Mouse (Mus musculus) liver, adult 2 months (tissue): ENCODE data around the gene Rgs7. TPM values are rescaled to one million over a fixed set of nuclear protein-coding genes. Genes with fewer than 3 reads are reported as not detected.

Experiments used
- DNase-seq: peaks from one replicate; pipeline ENCODE4 v3.0.0-alpha.2; 2011; ENCODE audit warnings: low read depth, low spot score; ENCODE audit errors: extremely low read depth
- H3K27ac ChIP-seq: fragments of 200-500 bp; replicated peaks from 2 replicates; pipeline ENCODE4 v1.5.1; 2012; ENCODE audit warnings: low read depth, mild to moderate bottlenecking, control low read depth, inconsistent platforms, low read length; ENCODE audit not compliant: insufficient read depth
- H3K27me3 ChIP-seq: fragments of 200-500 bp; 2 replicates; pipeline ENCODE4 v1.6.1; 2012; ENCODE audit warnings: mild to moderate bottlenecking, moderate library complexity, low read length, inconsistent platforms; ENCODE audit not compliant: control insufficient read depth, insufficient read depth
- H3K36me3 ChIP-seq: fragments of 200-500 bp; 2 replicates; pipeline ENCODE4 v1.6.1; 2012; ENCODE audit warnings: low read length, inconsistent platforms; ENCODE audit not compliant: control insufficient read depth, insufficient read depth
- H3K4me1 ChIP-seq: fragments of 200-500 bp; 2 replicates; pipeline ENCODE4 v1.6.1; 2011; ENCODE audit warnings: low read length; ENCODE audit not compliant: control insufficient read depth, insufficient read depth
- H3K4me3 ChIP-seq: fragments of 200-500 bp; 2 replicates; pipeline ENCODE4 v1.5.1; 2011; ENCODE audit warnings: low read depth, mild to moderate bottlenecking, control low read depth, low read length, moderate library complexity; ENCODE audit not compliant: insufficient read depth
- H3K79me2 ChIP-seq: fragments of 200-500 bp; 2 replicates; pipeline ENCODE4 v1.6.1; 2012; ENCODE audit warnings: inconsistent platforms, mild to moderate bottlenecking, low read length, moderate library complexity; ENCODE audit not compliant: control insufficient read depth, insufficient read depth
- H3K9ac ChIP-seq: fragments of 200-500 bp; 2 replicates; pipeline ENCODE4 v1.6.1; 2012; ENCODE audit warnings: low read depth, mild to moderate bottlenecking, control low read depth, inconsistent platforms, low read length
- CTCF ChIP-seq: fragments of 200-500 bp; IDR thresholded peaks from 2 replicates; pipeline ENCODE4 v1.5.1; 2011; ENCODE audit warnings: low read depth, low read length, control low read depth
- POLR2A ChIP-seq: fragments of 200-500 bp; IDR thresholded peaks from 2 replicates; pipeline ENCODE4 v1.6.1; 2011; ENCODE audit warnings: low read length, control low read depth; ENCODE audit not compliant: insufficient read depth; ENCODE audit errors: extremely low read depth
- WGBS: fragments of 180-500 bp; shearing (Covaris S2); methylation state at CpG from one replicate; pipeline ENCODE4 v1.1.7; 2018; 5-methylcytosine and 5-hydroxymethylcytosine counted together
- polyA plus RNA-seq: library from polyadenylated mRNA; depleted of rRNA; stranded (reverse); fragments of >200 nt; gene quantifications from 2 replicates; pipeline ENCODE4 v1.2.3, GENCODE M21; 2012
- total RNA-seq: library from RNA; depleted of rRNA; stranded (reverse); fragments of >200 nt; gene quantifications from 2 replicates; pipeline ENCODE4 v1.2.3, GENCODE M21; 2014

Gene Rgs7
- total and polyA plus RNA-seq, 2 experiments: 0.09 to 0.11 TPM

GRCm38 (mm10) chr1:175317264-175317663 lies 175.0 kb downstream of the Rgs7 start:
- 23% methylated on average over 1 of the region's 1 CpGs for WGBS
- Histone ChIP-seq H3K4me3 (no peak overlapping the region), H3K27ac (no peak overlapping the region), H3K36me3 (no peaks in the 10 kb centered on the region), H3K79me2 (no peaks in the 10 kb centered on the region), H3K4me1 (no peaks in the 10 kb centered on the region), H3K9ac (no peak overlapping the region), H3K27me3 (no peaks in the 10 kb centered on the region)
- no peak for DNase-seq
- TF ChIP-seq POLR2A: no peak
- TF ChIP-seq CTCF: no peak

DNA sequence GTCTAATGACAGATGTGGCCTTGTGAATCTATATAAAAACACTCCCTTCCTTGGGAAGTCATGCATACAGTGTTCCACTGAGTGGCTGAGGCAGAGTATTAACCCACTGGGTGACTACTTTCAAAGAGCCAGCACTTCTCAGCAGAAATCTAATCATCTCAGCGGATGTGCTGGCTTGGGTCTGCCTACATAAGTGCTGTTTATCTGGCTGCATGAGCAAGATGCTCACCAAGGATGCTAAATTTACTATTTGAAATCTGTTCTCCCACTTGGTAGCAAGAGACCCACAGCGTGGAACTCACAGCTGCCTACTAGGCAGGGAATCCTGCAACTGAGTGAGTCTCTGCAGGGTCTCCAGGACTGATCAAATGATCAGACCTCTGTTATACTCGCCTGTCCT lies 184.7 kb downstream of the Rgs7 start:
- H3K4me3 ChIP-seq: no peak overlapping the region
- 73% methylated on average over 3 of the region's 3 CpGs for whole genome bisulfite sequencing
- TF ChIP-seq POLR2A (no peak), CTCF (no peak)
- no peaks in the 10 kb centered on the region for H3K36me3 ChIP-seq
- H3K9ac ChIP-seq: no peak overlapping the region
- DNase-seq: no peak
- no peaks in the 10 kb centered on the region for H3K4me1 ChIP-seq
- H3K27me3 ChIP-seq: no peaks in the 10 kb centered on the region
- H3K79me2 ChIP-seq: no peaks in the 10 kb centered on the region
- H3K27ac ChIP-seq: no peak overlapping the region

- no peaks in the 10 kb centered on the region for H3K36me3 ChIP-seq
- H3K27ac ChIP-seq: no peak overlapping the region
- 65% methylated on average over 1 of the region's 1 CpGs for WGBS
- H3K27me3 ChIP-seq: no peaks in the 10 kb centered on the region
- no peaks in the 10 kb centered on the region for H3K79me2 ChIP-seq
- DNase-seq: no peak
- TF ChIP-seq POLR2A (no peak), CTCF (no peak)
- no peak overlapping the region for H3K4me3 ChIP-seq
- no peaks in the 10 kb centered on the region for H3K4me1 ChIP-seq
- no peak overlapping the region for H3K9ac ChIP-seq
Measured at GRCm38 (mm10) chr1:175300895-175301294, 191.4 kb downstream of the Rgs7 start.

DNA sequence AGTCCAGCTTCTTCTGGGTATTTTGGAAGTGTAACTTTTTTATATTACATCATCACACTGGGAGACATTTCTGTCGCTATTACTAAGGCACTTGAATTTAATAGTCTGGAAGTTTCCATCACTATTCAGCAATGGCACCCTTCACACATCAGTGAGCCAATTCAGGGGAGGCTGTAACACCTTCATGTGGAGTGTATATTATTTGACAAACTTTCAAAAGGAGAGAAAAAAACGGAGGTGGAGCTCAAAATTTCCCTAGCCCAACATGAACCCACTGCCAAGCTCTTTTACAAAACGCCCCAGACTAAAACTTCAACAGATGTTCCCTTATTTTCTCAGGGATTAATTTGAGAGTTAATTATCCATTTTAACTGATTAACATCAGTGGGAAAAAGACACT lies 191.9 kb downstream of the Rgs7 start:
- TF ChIP-seq POLR2A (no peak), CTCF (no peak)
- H3K4me1 ChIP-seq: no peaks in the 10 kb centered on the region
- no peak for DNase-seq

GRCm38 (mm10) chr1:175299603-175300397 lies 192.5 kb downstream of the Rgs7 start:
- Histone ChIP-seq H3K9ac (no peak overlapping the region), H3K4me3 (no peak overlapping the region), H3K79me2 (no peaks in the 10 kb centered on the region), H3K4me1 (no peaks in the 10 kb centered on the region), H3K27ac (no peak overlapping the region), H3K27me3 (no peaks in the 10 kb centered on the region), H3K36me3 (no peaks in the 10 kb centered on the region)
- TF ChIP-seq POLR2A: no peak
- TF ChIP-seq CTCF: no peak
- no peak for DNase-seq
- 80% methylated on average over 2 of the region's 2 CpGs for WGBS

More for the DNA sequence above, 191.9 kb downstream of the Rgs7 start:
- no peaks in the 10 kb centered on the region for H3K79me2 ChIP-seq
- no peak overlapping the region for H3K4me3 ChIP-seq
- H3K36me3 ChIP-seq: no peaks in the 10 kb centered on the region
- 64% methylated on average over 3 of the region's 3 CpGs for WGBS
- H3K27ac ChIP-seq: no peak overlapping the region
- H3K9ac ChIP-seq: no peak overlapping the region
- no peaks in the 10 kb centered on the region for H3K27me3 ChIP-seq

DNA sequence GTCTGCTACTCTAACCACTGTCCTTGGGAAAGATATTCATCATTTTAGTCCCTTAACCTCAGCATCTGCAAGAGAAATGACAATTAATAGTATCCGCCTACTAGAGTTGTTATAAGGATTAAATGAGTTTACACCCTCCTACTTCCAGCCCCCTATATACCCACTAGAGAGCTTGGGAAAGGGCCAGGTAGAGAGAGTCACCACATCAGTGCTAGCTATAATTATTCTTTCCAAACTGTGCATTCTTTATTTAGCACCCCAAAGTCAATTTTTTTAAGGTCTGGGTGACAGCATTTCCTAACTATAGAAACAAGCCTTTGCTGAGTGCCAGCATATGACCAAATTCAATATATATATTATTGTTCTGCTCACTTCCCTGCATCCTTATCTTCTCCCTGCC lies 195.4 kb downstream of the Rgs7 start:
- H3K27me3 ChIP-seq: no peaks in the 10 kb centered on the region
- no peak overlapping the region for H3K4me3 ChIP-seq
- H3K36me3 ChIP-seq: no peaks in the 10 kb centered on the region
- no peak for DNase-seq
- H3K27ac ChIP-seq: no peak overlapping the region
- WGBS: 90% methylated on average over 1 of the region's 1 CpGs
- no peak overlapping the region for H3K9ac ChIP-seq
- no peaks in the 10 kb centered on the region for H3K79me2 ChIP-seq
- H3K4me1 ChIP-seq: no peaks in the 10 kb centered on the region
- TF ChIP-seq POLR2A (no peak), CTCF (no peak)
